Mouse (Mus musculus) liver, adult 2 months (tissue): ENCODE measurements around the gene Gatm. TPM values are rescaled to one million over a fixed set of nuclear protein-coding genes. Genes with fewer than 3 reads are reported as not detected.
A peak's percentile ranks its signal among the peaks of the same experiment; 100 is the strongest.

Source experiments
- DNase-seq: peaks from one replicate; pipeline ENCODE4 v3.0.0-alpha.2; 2011; ENCODE audit warnings: low read depth, low spot score; ENCODE audit errors: extremely low read depth
- H3K27ac ChIP-seq: fragments of 200-500 bp; replicated peaks from 2 replicates; pipeline ENCODE4 v1.5.1; 2012; ENCODE audit warnings: low read depth, mild to moderate bottlenecking, control low read depth, inconsistent platforms, low read length; ENCODE audit not compliant: insufficient read depth
- H3K27me3 ChIP-seq: fragments of 200-500 bp; 2 replicates; pipeline ENCODE4 v1.6.1; 2012; ENCODE audit warnings: mild to moderate bottlenecking, moderate library complexity, low read length, inconsistent platforms; ENCODE audit not compliant: control insufficient read depth, insufficient read depth
- H3K36me3 ChIP-seq: fragments of 200-500 bp; 2 replicates; pipeline ENCODE4 v1.6.1; 2012; ENCODE audit warnings: low read length, inconsistent platforms; ENCODE audit not compliant: control insufficient read depth, insufficient read depth
- H3K4me1 ChIP-seq: fragments of 200-500 bp; 2 replicates; pipeline ENCODE4 v1.6.1; 2011; ENCODE audit warnings: low read length; ENCODE audit not compliant: control insufficient read depth, insufficient read depth
- H3K4me3 ChIP-seq: fragments of 200-500 bp; 2 replicates; pipeline ENCODE4 v1.5.1; 2011; ENCODE audit warnings: low read depth, mild to moderate bottlenecking, control low read depth, low read length, moderate library complexity; ENCODE audit not compliant: insufficient read depth
- H3K79me2 ChIP-seq: fragments of 200-500 bp; 2 replicates; pipeline ENCODE4 v1.6.1; 2012; ENCODE audit warnings: inconsistent platforms, mild to moderate bottlenecking, low read length, moderate library complexity; ENCODE audit not compliant: control insufficient read depth, insufficient read depth
- H3K9ac ChIP-seq: fragments of 200-500 bp; 2 replicates; pipeline ENCODE4 v1.6.1; 2012; ENCODE audit warnings: low read depth, mild to moderate bottlenecking, control low read depth, inconsistent platforms, low read length
- CTCF ChIP-seq: fragments of 200-500 bp; IDR thresholded peaks from 2 replicates; pipeline ENCODE4 v1.5.1; 2011; ENCODE audit warnings: low read depth, low read length, control low read depth
- POLR2A ChIP-seq: fragments of 200-500 bp; IDR thresholded peaks from 2 replicates; pipeline ENCODE4 v1.6.1; 2011; ENCODE audit warnings: low read length, control low read depth; ENCODE audit not compliant: insufficient read depth; ENCODE audit errors: extremely low read depth
- WGBS: fragments of 180-500 bp; shearing (Covaris S2); methylation state at CpG from one replicate; pipeline ENCODE4 v1.1.7; 2018; 5-methylcytosine and 5-hydroxymethylcytosine counted together
- polyA plus RNA-seq: library from polyadenylated mRNA; depleted of rRNA; stranded (reverse); fragments of >200 nt; gene quantifications from 2 replicates; pipeline ENCODE4 v1.2.3, GENCODE M21; 2012
- total RNA-seq: library from RNA; depleted of rRNA; stranded (reverse); fragments of >200 nt; gene quantifications from 2 replicates; pipeline ENCODE4 v1.2.3, GENCODE M21; 2014

The Gatm gene
- total and polyA plus RNA-seq, 2 experiments: 9.9 to 13.6 TPM

DNA sequence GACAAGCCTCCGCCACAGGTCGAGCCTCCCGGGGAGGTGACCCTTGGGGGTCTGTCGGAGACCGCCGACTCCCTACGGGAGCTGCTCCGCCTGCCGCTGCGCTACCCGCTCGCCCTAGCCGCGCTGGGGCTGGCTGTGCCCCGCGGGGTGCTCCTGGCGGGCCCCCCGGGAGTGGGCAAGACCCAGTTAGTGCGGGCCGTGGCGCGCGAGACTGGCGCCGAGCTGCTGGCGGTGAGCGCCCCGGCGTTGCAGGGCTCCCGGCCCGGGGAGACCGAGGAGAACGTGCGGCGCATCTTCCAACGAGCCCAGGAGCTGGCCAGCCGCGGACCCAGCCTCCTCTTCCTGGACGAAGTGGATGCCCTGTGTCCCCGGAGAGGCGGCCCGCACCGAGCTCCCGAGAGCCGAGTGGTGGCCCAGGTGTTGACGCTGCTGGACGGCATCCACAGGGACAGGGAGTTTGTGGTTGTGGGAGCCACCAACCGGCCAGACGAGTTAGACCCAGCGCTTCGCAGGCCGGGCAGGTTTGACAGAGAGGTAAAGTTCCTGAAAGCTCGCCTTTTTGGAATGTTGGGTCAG is 20.2 kb upstream of the Gatm start:
- peak overlapping the region; percentile 92 for H3K4me3 ChIP-seq
- peak; percentile 55 for DNase-seq
- peaks cover 4% of the 10 kb centered on the region; the same call in 1 of the 2 replicates for H3K4me1 ChIP-seq
- WGBS: 1% methylated on average over 53 of the region's 53 CpGs
- H3K79me2 ChIP-seq: peaks cover 4% of the 10 kb centered on the region; the same call in 1 of the 2 replicates
- H3K27ac ChIP-seq: no peak overlapping the region
- H3K27me3 ChIP-seq: no peaks in the 10 kb centered on the region
- peak overlapping the region; percentile 94 for H3K9ac ChIP-seq
- peaks cover 8% of the 10 kb centered on the region; the same call in 1 of the 2 replicates for H3K36me3 ChIP-seq
- peak; percentile 28 for TF ChIP-seq CTCF
- no peak for TF ChIP-seq POLR2A

DNA sequence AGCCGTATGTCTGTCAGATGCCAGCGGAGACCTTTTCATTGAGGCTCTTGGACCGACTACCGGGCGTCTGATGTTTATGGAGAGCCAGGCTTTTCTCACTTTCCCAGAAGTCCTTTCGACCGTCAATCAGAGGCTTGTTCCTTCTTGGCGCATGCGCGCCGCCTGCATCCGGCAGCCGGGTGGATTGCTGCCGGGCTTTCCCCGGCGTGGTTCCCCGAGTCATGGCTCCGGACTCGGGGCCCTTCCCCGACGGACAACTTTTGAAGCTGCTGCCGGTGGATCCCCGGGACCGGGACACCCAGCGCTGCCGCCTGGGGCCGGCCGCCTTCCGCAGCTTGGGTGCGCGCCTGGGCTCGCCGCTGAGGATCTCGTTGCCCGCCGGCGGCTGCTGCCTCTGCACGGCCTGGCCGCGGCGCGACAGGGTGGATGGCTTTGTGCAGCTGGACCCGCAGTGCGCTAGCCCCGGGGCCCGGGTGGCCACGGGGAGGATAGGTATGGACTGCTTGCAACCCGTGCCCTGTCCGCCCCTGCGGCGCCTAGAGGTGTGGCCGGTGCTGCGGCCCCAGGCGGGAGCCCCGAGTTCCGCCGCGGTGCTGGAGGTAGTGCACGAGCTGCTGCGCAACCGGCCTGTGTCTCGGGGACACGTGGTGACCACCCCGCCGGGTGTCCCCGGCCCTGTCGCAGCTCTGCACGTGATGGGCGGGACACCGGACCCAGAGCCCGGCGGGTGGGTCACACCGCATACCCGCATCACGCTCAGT is 19.5 kb upstream of the Gatm start:
- Histone ChIP-seq H3K79me2 (peaks cover 4% of the 10 kb centered on the region; the same call in 1 of the 2 replicates), H3K4me1 (peaks cover 4% of the 10 kb centered on the region; the same call in 1 of the 2 replicates), H3K4me3 (peak overlapping the region; percentile 92), H3K27me3 (no peaks in the 10 kb centered on the region), H3K27ac (peak overlapping the region; percentile 20; the same call in 1 of the 2 replicates), H3K9ac (peak overlapping the region; percentile 94), H3K36me3 (peaks cover 8% of the 10 kb centered on the region; the same call in 1 of the 2 replicates)
- peak; percentile 81 for DNase-seq
- no peak for TF ChIP-seq CTCF
- TF ChIP-seq POLR2A: 0 out of 2 replicates have a peak, but pooled peaks have one; percentile 36
- WGBS: under 1% methylated on average over 74 of the region's 75 CpGs

DNA sequence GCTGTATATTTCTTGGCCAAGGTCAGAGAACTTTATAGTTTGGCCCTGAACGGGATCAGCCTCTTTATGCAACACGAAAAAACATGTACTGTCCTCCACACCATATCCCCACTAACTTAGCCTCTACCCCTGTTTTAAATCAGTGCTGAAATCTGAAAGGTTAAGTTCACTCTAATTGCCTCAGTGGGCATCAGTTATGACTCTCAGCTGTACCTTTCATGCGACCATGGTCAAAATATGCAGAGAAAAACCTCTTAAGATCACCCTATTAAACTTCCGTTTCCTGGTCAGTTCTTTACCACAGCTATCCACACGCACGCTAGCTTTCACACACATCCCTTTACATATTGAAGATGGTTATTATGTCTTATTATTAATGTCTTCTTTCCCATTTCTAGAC is 18.8 kb upstream of the Gatm start:
- WGBS: 57% methylated on average over 6 of the region's 6 CpGs
- H3K9ac ChIP-seq: no peak overlapping the region

DNA sequence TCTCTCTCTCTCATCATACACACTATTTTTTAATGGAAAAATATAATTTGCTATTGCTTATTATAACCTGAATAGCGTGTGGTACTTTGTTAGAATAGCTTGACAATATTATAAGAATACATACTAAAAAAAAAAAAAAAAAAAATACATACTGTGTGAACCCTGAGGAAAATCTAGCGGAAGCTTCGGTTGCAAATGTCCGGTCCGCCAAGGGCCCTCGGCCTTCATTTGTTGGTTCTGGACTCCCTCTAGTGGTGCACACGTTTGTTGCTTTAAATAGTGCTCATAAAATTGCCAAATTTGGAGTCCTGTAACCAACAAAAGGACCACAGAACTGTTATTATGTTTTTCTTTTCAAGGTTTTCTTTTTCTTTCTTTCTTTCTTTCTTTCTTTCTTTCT is 17.9 kb upstream of the Gatm start:
- DNase-seq: peak; percentile 75
- no peak for TF ChIP-seq POLR2A
- TF ChIP-seq CTCF: peak; percentile 86
- Histone ChIP-seq H3K4me1 (peaks cover 4% of the 10 kb centered on the region; the same call in 1 of the 2 replicates), H3K36me3 (peaks cover 8% of the 10 kb centered on the region; the same call in 1 of the 2 replicates), H3K79me2 (peaks cover 4% of the 10 kb centered on the region; the same call in 1 of the 2 replicates), H3K27ac (no peak overlapping the region), H3K27me3 (no peaks in the 10 kb centered on the region), H3K4me3 (no peak overlapping the region), H3K9ac (no peak overlapping the region)
- 0% methylated on average over 7 of the region's 7 CpGs for WGBS

More for the DNA sequence above, 18.8 kb upstream of the Gatm start:
- no peak overlapping the region for H3K4me3 ChIP-seq
- H3K79me2 ChIP-seq: peaks cover 4% of the 10 kb centered on the region; the same call in 1 of the 2 replicates
- no peaks in the 10 kb centered on the region for H3K27me3 ChIP-seq
- peaks cover 4% of the 10 kb centered on the region; the same call in 1 of the 2 replicates for H3K4me1 ChIP-seq
- TF ChIP-seq CTCF (no peak), POLR2A (no peak)
- no peak for DNase-seq
- H3K27ac ChIP-seq: no peak overlapping the region
- peaks cover 8% of the 10 kb centered on the region; the same call in 1 of the 2 replicates for H3K36me3 ChIP-seq

GRCm38 (mm10) chr2:122625930-122626329 is 14.8 kb upstream of the Gatm start:
- H3K79me2 ChIP-seq: peaks cover 4% of the 10 kb centered on the region; the same call in 1 of the 2 replicates
- no peaks in the 10 kb centered on the region; the same call in 1 of the 2 replicates for H3K4me1 ChIP-seq
- no peak for TF ChIP-seq CTCF
- no peak for TF ChIP-seq POLR2A
- DNase-seq: no peak
- H3K36me3 ChIP-seq: no peaks in the 10 kb centered on the region
- H3K27ac ChIP-seq: no peak overlapping the region
- H3K27me3 ChIP-seq: no peaks in the 10 kb centered on the region
- WGBS: 69% methylated on average over 7 of the region's 7 CpGs
- H3K9ac ChIP-seq: no peak overlapping the region
- no peak overlapping the region for H3K4me3 ChIP-seq
